Mouse (Mus musculus) embryonic facial prominence, embryonic 12.5 days (tissue): ENCODE results near the gene AW549877. TPM values are rescaled to one million over a fixed set of nuclear protein-coding genes. Genes with fewer than 3 reads are reported as not detected.

Source experiments
- ATAC-seq: fragments of 200-750 bp; cut with Nextera tagmentation; 2 replicates; pipeline ENCODE4 v1.8.0; 2017; ENCODE audit not compliant: insufficient number of reproducible peaks, insufficient read depth, low FRiP score, low TSS enrichment
- H3K27ac ChIP-seq: fragments of 300-500 bp; sonication (generic); 2 replicates; pipeline ENCODE4 v1.5.1; 2016; ENCODE audit warnings: mild to moderate bottlenecking
- H3K27me3 ChIP-seq: fragments of 300-500 bp; sonication (generic); 2 replicates; pipeline ENCODE4 v1.6.1; 2016; ENCODE audit warnings: mild to moderate bottlenecking, moderate library complexity
- H3K36me3 ChIP-seq: fragments of 300-500 bp; sonication (generic); 2 replicates; pipeline ENCODE4 v1.6.1; 2016; ENCODE audit warnings: mild to moderate bottlenecking
- H3K4me1 ChIP-seq: fragments of 300-500 bp; sonication (generic); 2 replicates; pipeline ENCODE4 v1.6.1; 2016
- H3K4me2 ChIP-seq: fragments of 300-500 bp; sonication (generic); replicated peaks from 2 replicates; pipeline ENCODE4 v1.6.1; 2016; ENCODE audit warnings: mild to moderate bottlenecking, moderate library complexity
- H3K4me3 ChIP-seq: fragments of 300-500 bp; sonication (generic); 2 replicates; pipeline ENCODE4 v1.5.1; 2016; ENCODE audit warnings: mild to moderate bottlenecking
- H3K9ac ChIP-seq: fragments of 300-500 bp; sonication (generic); 2 replicates; pipeline ENCODE4 v1.6.1; 2016; ENCODE audit warnings: mild to moderate bottlenecking, moderate library complexity
- H3K9me3 ChIP-seq: fragments of 300-500 bp; sonication (generic); 2 replicates; pipeline ENCODE4 v1.6.1; 2016; ENCODE audit warnings: mild to moderate bottlenecking, moderate library complexity
- WGBS: fragments of 180-500 bp; shearing (Covaris S2); methylation state at CpG from one replicate; pipeline ENCODE4 v1.1.7; 2016; 5-methylcytosine and 5-hydroxymethylcytosine counted together
- polyA plus RNA-seq: library from polyadenylated mRNA; unstranded; fragments of >200 nt; fragmentation: Nextera tagmentation; extraction: Ambion mirVana; gene quantifications from 2 replicates; pipeline ENCODE4 v1.2.1, GENCODE M21; 2016

Gene AW549877
- polyA plus RNA-seq, 1 experiment from 2014 or later = 44.2 TPM

DNA sequence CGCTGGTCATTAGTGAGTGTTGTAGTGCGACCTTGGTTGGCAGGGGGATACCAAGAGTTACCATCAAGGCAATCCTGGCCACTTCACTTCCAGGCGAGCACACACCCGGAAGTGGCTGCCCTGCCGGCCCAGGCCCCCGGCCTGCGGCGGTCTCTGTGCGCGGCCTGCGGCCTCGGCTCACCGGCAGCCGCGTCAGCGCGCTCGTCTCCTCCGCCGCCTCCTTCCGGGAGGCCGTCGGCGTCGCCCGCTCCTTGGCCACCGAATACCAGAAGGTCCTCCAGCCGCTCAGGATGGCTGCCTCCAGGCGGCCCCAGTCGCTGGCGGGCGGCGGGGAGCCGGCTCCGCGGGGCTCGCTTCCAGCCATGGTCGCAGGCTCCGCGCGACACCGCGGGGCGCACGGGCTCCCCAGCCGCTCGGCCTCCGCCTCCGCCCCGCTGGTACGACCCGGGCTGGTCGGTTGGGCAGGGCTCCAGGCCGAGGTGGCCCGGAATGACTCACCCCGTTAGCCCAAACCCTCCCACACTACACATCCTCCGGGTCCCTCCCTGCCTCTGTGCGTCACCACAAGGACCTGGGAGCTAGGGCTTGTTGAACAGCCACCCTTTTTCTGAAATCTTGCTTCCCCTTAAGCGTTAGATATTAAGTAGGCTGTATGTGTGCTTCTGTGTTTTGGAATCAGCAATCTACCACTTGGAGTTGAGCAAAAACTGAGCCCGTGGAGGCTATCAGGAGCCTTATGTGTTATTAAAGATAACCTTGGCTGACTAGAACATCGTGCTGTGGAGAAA is 16.3 kb downstream of the AW549877 start, which contains the start of gene Fbxo4:
Gene Fbxo4, minus strand, starts transcription at position 513 of the 788 bp plus-strand sequence.
- Histone ChIP-seq H3K4me3 (peak within 1 kb of the TSS; percentile 67), H3K27me3 (no peaks in the 10 kb centered on the region), H3K4me2 (peak within 1 kb of the TSS; percentile 72), H3K4me1 (no peaks in the 10 kb centered on the region), H3K27ac (peak within 1 kb of the TSS; percentile 96), H3K36me3 (peaks cover 16% of the 10 kb centered on the region; the same call in 1 of the 2 replicates), H3K9ac (peak within 1 kb of the TSS; percentile 87), H3K9me3 (no peaks in the 10 kb centered on the region)
- ATAC-seq = peak; percentile 92
- WGBS = 1% methylated on average over 61 of the region's 61 CpGs

DNA sequence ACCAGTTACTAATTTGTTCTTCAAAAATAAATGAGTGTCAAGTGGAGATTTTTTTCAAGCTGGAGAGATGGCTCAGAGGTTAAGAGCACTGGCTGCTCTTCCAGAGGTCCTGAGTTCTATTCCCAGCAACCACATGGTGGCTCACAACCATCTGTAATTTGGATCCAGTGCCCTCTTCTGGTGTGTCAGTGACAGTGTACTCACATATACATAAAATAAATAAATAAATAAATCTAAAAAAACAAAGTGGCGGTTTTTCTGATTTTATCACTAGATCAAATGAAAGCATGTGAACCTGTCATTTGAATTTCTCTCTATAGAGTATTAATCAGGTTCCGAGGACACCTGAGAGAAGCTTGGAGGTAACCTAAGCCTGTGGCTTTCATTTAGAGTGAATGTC is 17.3 kb downstream of the AW549877 start:
- Histone ChIP-seq H3K4me2 (no peak overlapping the region), H3K9ac (no peak overlapping the region), H3K27ac (no peak overlapping the region), H3K4me1 (no peaks in the 10 kb centered on the region), H3K36me3 (peaks cover 10% of the 10 kb centered on the region; the same call in 1 of the 2 replicates), H3K27me3 (no peaks in the 10 kb centered on the region), H3K4me3 (no peak overlapping the region), H3K9me3 (no peaks in the 10 kb centered on the region)
- 90% methylated on average over 2 of the region's 2 CpGs for WGBS
- no peak for ATAC-seq

DNA sequence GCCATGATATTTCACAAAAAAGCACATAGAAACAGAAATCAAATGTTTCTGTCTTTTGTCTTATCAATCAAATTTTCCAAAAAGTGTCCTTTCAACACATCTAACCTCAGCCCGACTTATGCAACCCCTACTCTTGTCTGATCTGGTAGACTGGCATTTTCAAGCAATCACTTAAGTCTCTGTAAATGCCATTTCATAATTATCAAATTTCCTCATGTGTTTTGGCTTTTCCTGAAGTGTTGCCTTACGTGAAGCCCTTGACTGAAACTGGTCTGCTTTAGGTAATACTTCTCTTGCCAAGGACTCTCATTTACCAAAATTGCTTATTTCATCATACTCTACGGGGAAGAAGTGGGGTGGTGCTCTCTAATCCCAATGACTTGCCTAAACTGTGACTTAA is 22.2 kb downstream of the AW549877 start:
- Histone ChIP-seq H3K9ac (no peak overlapping the region), H3K4me2 (no peak overlapping the region), H3K4me1 (no peaks in the 10 kb centered on the region), H3K4me3 (no peak overlapping the region), H3K9me3 (no peaks in the 10 kb centered on the region), H3K36me3 (0 out of 2 replicates have a peak, but pooled peaks cover 4% of the 10 kb centered on the region), H3K27me3 (no peaks in the 10 kb centered on the region), H3K27ac (no peak overlapping the region)
- ATAC-seq = no peak
- WGBS = 82% methylated on average over 3 of the region's 3 CpGs

- 90% methylated on average over 6 of the region's 6 CpGs for WGBS
- H3K27ac ChIP-seq = no peak overlapping the region
These were observed 25.4 kb downstream of the AW549877 start for GRCm38 (mm10) chr15:3970193-3970592.

GRCm38 (mm10) chr15:3969743-3970142 is 25.8 kb downstream of the AW549877 start:
- Histone ChIP-seq H3K27ac (no peak overlapping the region), H3K4me3 (no peak overlapping the region), H3K36me3 (0 out of 2 replicates have a peak, but pooled peaks cover 4% of the 10 kb centered on the region), H3K9ac (no peak overlapping the region), H3K27me3 (no peaks in the 10 kb centered on the region), H3K4me2 (no peak overlapping the region), H3K9me3 (no peaks in the 10 kb centered on the region), H3K4me1 (no peaks in the 10 kb centered on the region)
- no peak for ATAC-seq
- 83% methylated on average over 14 of the region's 14 CpGs for WGBS

More at GRCm38 (mm10) chr15:3970193-3970592, 25.4 kb downstream of the AW549877 start:
- H3K4me2 ChIP-seq = no peak overlapping the region
- ATAC-seq = no peak
- H3K27me3 ChIP-seq = no peaks in the 10 kb centered on the region
- 0 out of 2 replicates have a peak, but pooled peaks cover 4% of the 10 kb centered on the region for H3K36me3 ChIP-seq
- H3K4me1 ChIP-seq = no peaks in the 10 kb centered on the region
- H3K9me3 ChIP-seq = no peaks in the 10 kb centered on the region
- no peak overlapping the region for H3K9ac ChIP-seq
- no peak overlapping the region for H3K4me3 ChIP-seq

- WGBS = 87% methylated on average over 8 of the region's 8 CpGs
- no peak overlapping the region for H3K27ac ChIP-seq
- H3K27me3 ChIP-seq = no peaks in the 10 kb centered on the region
- no peaks in the 10 kb centered on the region for H3K36me3 ChIP-seq
- no peak overlapping the region for H3K4me2 ChIP-seq
- H3K9ac ChIP-seq = no peak overlapping the region
- H3K9me3 ChIP-seq = no peaks in the 10 kb centered on the region
- no peak overlapping the region for H3K4me3 ChIP-seq
- no peak for ATAC-seq
- no peaks in the 10 kb centered on the region for H3K4me1 ChIP-seq
These were observed 33.3 kb downstream of the AW549877 start for GRCm38 (mm10) chr15:3962251-3962650.

GRCm38 (mm10) chr15:3960094-3960493 is 35.5 kb downstream of the AW549877 start:
- H3K4me2 ChIP-seq = no peak overlapping the region
- H3K27me3 ChIP-seq = no peaks in the 10 kb centered on the region
- 58% methylated on average over 1 of the region's 1 CpGs for WGBS
- H3K9me3 ChIP-seq = no peaks in the 10 kb centered on the region
- no peak overlapping the region for H3K9ac ChIP-seq
- no peaks in the 10 kb centered on the region for H3K36me3 ChIP-seq
- H3K27ac ChIP-seq = no peak overlapping the region
- no peak for ATAC-seq
- no peaks in the 10 kb centered on the region for H3K4me1 ChIP-seq
- no peak overlapping the region for H3K4me3 ChIP-seq

DNA sequence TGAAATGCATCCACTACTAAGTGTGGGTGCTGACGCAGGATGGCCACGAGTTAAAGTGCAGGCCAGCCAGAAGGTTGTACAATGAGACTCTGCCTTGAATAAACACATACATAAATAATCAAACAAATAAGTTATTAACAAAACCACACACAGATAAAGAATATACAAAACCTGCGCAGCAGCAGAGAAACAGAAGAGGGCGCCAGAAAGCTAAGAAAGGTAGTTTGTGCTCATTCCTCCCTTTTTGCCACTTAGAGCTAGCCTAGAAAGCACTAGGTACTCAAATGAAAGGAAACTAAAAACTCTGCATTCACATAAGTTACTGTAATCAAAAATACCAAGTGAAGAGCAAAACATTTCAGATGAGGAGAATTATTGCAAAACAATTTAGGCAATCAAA is 37.6 kb downstream of the AW549877 start:
- no peak overlapping the region for H3K27ac ChIP-seq
- no peak overlapping the region for H3K4me2 ChIP-seq
- H3K27me3 ChIP-seq = no peaks in the 10 kb centered on the region
- H3K36me3 ChIP-seq = no peaks in the 10 kb centered on the region
- no peaks in the 10 kb centered on the region for H3K4me1 ChIP-seq
- no peak overlapping the region for H3K4me3 ChIP-seq
- H3K9ac ChIP-seq = no peak overlapping the region
- H3K9me3 ChIP-seq = no peaks in the 10 kb centered on the region
- WGBS = 15% methylated on average over 4 of the region's 4 CpGs
- ATAC-seq = no peak

DNA sequence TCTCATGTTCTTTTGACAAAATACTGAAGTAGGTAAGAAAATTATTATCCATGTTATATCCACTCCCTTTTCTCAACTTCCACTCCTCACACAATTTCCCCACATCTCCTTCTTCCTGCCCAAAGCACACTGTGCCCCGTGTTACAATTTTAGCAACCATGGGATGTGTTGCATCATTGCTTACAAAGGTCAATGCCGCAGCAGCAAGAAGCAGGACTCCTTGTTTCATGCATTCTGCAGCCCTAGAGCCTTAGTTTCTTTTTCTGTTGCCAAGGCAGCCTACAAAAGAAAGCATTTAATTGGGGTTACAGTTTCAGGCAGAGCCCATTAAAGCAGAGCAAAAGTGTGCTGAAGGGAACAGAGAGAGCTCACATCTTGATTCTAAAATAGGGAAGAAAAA is 40.6 kb downstream of the AW549877 start:
- H3K36me3 ChIP-seq = no peaks in the 10 kb centered on the region
- 85% methylated on average over 2 of the region's 2 CpGs for WGBS
- H3K27ac ChIP-seq = no peak overlapping the region
- no peak for ATAC-seq
- no peaks in the 10 kb centered on the region for H3K9me3 ChIP-seq
- H3K4me3 ChIP-seq = no peak overlapping the region
- H3K27me3 ChIP-seq = no peaks in the 10 kb centered on the region
- no peak overlapping the region for H3K9ac ChIP-seq
- H3K4me1 ChIP-seq = no peaks in the 10 kb centered on the region
- no peak overlapping the region for H3K4me2 ChIP-seq

GRCm38 (mm10) chr15:3938132-3938531 is 57.4 kb downstream of the AW549877 start:
- Histone ChIP-seq H3K27ac (no peak overlapping the region), H3K27me3 (no peaks in the 10 kb centered on the region), H3K4me2 (no peak overlapping the region), H3K4me3 (no peak overlapping the region), H3K9ac (no peak overlapping the region), H3K36me3 (no peaks in the 10 kb centered on the region), H3K9me3 (no peaks in the 10 kb centered on the region), H3K4me1 (no peaks in the 10 kb centered on the region)
- WGBS = 86% methylated on average over 2 of the region's 2 CpGs
- ATAC-seq = no peak

GRCm38 (mm10) chr15:3936056-3936455 is 59.5 kb downstream of the AW549877 start:
- Histone ChIP-seq H3K4me3 (no peak overlapping the region), H3K4me2 (no peak overlapping the region), H3K36me3 (no peaks in the 10 kb centered on the region), H3K9ac (no peak overlapping the region), H3K4me1 (no peaks in the 10 kb centered on the region), H3K9me3 (no peaks in the 10 kb centered on the region), H3K27me3 (no peaks in the 10 kb centered on the region), H3K27ac (no peak overlapping the region)
- no peak for ATAC-seq
- 89% methylated on average over 3 of the region's 3 CpGs for WGBS

DNA sequence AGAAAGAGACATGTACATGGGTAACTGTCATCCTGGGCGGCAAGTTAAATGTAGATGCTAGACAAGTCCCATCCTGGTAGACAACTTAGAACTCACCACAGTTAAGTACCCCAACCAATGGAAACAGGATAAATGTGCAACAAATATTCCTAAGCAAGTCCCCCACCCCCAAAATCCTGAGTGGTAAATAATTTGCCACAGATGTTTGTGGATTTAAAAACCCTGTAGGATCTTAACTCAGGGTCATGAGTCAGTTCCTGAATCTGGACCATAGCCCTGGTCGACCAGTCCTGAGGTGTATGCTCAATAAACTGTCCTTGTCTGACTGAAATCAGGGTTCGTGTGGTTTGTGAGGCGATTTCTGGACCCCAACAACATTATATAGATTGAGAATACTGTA is 62.1 kb downstream of the AW549877 start:
- no peaks in the 10 kb centered on the region for H3K27me3 ChIP-seq
- 75% methylated on average over 4 of the region's 4 CpGs for WGBS
- no peak for ATAC-seq
- H3K4me1 ChIP-seq = no peaks in the 10 kb centered on the region
- no peak overlapping the region for H3K27ac ChIP-seq
- H3K36me3 ChIP-seq = no peaks in the 10 kb centered on the region
- H3K4me3 ChIP-seq = no peak overlapping the region
- no peak overlapping the region for H3K4me2 ChIP-seq
- no peak overlapping the region for H3K9ac ChIP-seq
- H3K9me3 ChIP-seq = no peaks in the 10 kb centered on the region
